Mouse (Mus musculus) retina, postnatal 7 days (tissue): ENCODE measurements around the gene Nfatc2ip.

Source experiments
- DNase-seq: peaks from one replicate; pipeline ENCODE4 v3.0.0-alpha.2; 2012; ENCODE audit warnings: low read depth, low spot score

Gene Nfatc2ip

DNA sequence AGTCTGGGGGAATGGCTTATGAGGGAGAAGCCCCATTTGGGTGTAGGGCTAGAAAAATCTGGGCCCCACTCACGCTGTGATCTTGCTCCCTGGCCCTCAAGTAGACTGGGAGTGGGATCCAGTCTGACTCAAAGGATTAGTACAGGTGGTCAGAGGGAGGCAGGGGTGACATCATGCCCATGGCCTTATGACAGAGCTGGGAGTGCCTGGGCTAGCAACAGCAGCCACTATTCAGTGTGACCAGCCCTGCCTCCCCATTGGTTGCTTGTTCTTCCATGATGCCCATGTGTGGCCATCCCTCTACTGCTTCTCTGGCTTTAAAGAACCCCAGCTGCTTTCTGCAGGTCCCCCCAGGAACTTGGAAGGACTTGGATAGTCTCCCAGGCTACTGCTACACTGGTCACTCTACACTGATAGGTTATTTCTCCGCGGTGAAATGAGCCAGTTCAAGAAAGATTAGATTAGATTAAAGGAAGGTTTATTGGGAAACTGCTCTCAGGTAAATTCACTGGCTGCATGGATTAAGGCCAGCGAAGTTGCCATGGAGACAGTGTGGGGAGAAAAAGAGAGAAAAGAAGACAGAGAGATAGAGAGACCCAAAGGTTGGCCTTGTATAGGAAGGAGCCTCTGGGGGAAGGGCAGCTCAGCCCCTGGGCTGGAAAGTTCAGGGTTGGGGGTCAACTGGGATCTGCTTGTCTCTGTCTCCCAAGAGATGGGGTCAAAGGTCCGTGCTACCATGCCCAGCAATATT lies 40.5 kb downstream of the Nfatc2ip start:
- DNase-seq, result no peak

DNA sequence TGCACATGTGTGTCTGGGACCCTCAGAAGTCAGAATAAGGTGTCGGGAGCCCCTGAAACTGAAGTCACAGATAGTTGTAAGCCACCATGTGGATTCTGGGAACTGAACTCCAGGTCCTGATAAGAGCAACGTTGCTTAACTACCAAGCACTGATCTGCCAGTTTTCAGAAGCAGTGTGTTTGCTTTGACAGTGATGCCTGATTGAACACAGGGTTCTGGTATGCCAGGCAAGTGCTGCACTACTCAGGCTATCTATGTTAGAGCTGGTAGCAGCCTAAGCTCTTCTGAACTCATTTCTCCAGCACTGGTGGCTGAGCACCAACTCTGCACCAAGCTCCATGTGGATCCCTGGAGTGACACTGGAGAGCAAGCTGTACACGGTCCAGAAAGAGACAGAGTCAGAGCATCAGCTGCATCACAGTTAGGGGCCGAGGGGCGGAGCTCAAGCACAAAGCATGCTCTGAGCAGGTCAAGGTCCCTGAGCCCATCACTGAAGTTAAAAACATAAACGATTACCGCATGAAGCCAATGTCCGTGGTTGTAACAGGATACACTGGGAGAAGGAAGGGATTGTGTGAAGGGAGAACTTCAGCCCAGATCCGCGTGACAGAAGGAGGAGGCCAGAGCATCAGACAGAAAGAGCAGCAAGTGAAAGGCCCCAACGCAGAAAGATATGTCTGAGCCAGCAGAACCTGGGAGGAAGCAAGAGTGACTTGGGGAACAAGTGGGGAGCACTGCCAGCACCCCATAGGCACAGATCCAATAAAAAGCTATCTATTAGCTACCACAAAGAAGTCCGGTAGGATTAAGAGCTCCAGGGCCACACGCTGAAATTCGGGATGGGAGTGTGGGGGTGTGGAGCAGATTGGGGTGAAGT lies 41.6 kb downstream of the Nfatc2ip start:
- DNase-seq, result no peak

DNA sequence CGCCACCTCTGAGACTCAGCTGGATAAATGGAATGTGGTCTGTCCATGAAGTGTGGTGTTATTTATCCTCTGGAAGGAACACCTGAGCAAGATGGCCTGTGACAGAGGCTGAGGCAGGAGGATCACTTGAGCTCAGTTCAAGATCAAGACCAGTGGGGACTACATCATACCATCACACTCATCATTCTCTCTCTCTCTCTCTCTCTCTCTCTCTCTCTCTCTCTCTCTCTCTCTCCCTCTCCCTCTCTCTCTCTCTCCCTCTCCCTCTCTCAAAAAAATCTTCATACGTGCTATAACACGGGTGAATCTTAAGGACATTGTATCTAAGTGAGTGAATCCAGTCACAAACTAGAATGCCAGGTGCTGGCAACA lies 42.6 kb downstream of the Nfatc2ip start:
- DNase-seq, result no peak

DNA sequence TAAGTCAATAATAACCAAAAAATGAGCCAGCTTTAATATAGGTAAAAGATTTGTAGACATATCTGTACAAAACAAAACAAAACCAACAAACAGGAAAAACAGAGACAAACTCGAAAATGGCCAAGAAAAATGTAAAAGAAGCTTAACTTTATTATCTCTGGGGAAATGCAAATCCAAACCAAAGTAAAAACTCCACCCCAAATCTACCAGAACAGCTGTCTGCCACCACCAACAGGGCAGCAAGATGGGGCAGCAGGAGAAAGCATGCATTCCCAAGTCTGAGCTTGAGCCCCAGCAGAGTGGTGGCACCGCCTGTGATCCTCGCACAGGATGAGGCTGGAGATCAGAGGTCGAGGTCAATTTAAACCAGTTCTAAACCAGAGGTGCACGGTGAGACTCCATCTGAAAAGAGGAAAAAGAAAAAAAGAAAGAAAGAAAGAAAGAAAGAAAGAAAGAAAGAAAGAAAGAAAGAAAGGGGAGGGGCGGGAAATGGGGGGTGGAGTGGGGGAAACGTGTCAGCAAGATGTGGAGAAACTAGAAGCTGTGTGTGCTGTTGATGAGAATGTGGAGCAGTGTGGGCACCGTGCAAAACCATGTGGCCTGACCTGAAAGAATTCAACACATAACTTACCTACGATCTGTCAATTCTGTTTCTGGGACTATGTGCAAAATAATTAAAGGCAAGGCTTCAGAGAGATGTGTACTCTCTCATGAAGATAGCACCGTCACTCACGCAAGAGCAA lies 43.1 kb downstream of the Nfatc2ip start:
- DNase-seq, result no peak

DNA sequence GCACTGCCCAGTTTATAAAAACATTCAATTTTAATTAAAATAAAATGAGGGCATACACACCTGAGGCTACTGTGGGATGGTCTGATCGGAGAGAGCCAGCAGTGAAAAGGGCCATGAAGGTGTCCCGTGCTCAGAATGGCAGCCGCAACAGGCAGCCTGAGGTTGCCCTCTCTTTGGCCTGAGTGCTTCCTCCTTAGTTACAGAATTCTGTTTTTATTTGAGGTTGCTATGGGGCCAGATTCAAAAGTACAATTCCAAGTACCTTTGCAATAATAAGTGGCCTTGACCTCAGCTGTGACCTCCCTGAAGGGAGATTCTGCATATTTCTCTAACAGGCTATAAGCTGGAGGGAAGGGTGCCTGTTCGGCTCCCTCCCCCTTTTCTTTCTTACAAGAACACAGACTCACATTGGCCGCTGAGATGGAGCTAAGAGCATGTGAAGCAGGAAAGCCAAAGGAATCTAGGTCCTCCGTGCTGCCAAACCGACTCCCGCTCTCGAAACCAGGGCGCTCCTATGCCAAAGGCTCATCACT lies 45.1 kb downstream of the Nfatc2ip start:
- no peak for DNase-seq

DNA sequence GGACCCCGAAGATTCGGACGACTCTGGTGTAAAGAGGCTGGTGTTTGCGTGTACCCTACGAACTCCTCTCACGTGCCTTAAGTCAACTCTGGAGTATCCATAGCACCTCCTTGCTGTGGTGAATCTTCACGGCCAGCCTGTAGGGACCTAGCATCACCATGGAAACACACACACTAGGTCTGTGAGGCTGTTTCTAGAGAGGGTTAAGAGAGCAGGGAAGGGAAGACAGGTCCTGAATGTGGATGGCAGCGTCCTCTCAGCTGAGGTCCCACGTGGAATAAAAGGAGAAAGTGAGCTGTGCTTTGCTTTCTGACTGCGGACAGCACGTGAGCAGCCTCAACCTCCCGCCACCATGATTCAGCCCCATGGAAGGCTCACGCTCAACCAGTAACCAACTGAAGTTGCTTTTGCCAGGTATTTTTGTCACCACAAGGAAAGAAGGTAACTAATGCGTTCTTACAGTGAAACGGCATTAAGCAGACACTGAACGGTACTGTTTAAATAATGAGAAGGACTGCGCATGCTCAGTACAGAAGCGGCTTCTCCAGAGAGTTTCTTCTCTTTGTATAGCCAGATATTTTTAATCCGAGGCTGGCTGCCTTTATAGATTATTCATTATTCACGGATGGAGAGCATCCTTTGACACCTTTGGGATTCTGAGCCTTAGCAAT lies 45.7 kb downstream of the Nfatc2ip start:
- no peak for DNase-seq

DNA sequence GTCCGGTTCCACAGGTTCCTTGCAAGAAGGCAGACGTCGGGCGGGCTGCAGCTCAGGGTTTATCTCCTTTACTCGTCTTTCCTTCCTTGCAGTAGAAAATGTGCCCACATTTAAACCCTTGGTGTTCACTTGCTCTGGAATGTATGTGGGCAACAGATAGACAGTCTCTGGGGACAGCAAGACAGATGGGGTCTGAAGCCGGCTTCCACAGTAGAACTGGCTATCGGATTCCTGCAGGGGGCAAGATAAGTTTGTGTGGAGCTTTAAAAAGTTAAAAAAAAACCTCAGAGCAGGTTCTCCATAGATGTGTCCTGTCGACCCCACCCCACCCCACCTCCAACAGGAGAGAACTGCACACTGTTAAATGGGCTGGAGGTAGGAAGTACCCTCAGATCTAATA lies 48.2 kb downstream of the Nfatc2ip start:
- no peak for DNase-seq

DNA sequence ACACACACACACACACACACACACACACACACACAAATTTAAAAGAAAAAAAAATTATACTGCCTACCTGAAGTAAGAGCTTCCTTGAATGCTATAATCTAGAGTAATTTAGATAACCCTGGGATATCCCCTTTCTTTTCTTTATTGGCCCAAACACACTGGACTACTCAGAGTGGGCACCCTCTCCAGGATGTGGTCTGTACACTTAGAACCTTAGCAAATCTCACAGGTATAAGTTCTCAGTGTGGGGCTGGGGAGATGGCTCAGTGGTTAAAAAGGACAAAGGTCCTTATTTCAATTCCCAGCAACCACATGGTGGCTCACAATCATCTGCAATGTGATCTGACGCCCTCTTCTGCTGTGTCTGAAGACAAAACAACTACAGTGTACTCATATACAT lies 49.4 kb downstream of the Nfatc2ip start:
- DNase-seq, result no peak

DNA sequence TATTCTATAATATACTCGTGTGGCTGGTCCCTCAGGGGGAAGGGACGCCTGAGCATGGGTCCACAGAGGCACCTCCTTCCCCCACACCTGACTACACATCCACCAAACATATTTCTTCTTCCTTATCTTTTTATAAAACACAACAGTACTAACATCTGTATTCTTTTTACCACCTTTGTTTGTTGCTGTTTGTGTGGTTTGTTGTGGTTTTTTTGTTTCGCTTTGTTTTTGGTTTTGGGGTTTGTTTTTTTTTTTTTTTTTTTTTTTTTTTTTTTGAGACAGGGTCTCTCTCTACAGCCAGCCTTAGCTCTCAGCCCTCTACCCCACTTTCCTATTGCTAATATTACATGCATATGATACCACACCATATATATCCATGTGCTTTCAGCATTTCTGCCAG lies 50.6 kb downstream of the Nfatc2ip start:
- DNase-seq, result no peak

DNA sequence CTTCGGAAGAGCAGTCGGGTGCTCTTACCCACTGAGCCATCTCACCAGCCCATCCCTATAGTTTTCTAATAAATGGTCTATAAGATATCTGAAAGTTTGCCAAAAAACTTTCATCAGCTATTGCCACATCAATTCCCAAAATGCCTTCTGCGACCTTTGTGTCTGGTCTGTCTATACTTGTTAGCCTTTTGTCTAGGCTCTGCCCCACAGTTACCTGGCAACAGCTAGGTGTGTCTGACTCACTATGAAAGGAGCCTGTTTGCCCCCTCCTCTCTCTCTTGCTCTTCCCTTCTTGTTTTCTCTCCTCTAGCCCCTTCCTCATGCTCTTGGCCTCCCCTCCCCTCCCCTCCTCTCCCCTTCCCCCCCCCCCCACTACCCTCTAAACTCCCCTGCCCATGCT lies 51.0 kb downstream of the Nfatc2ip start:
- DNase-seq, result no peak

DNA sequence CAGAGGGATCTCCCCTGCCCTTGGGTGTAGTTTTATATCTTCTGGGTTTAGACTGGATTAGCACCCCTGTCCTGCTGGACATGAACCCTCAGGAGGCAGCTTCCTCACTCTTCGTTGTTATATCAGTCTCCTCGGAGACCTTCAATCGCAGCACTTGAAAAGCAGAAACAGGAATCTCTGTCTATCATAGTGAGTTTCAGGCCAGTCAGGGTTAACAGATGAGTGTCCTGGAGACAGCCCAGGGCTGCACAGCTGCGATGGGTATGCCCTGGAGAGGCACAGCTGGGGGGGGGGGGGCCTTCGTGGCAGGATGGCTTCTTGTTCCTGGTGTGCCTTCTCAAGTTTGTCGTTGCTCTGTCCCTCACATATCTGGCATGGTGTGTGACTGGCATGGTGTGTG lies 55.6 kb downstream of the Nfatc2ip start:
- no peak for DNase-seq

DNA sequence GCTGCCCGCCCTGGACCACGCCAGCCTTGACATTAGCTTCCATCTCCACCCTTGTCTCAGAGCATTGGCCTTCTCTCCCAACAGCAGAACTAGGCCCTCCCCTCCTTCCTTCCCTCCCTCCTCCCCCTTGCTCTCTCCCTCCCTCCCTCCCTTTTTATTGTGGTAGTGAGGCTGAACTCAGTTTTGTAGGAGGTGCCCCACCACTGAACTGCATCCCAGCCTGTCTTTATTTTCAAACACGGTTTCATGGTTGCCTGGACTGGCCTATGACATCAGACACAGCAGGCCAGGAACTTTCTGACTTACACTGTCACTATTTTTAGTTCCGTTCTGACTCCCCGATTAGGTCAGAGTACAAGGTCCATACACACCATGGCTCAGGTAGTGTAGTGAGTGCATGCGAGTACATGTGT lies 56.3 kb downstream of the Nfatc2ip start:
- no peak for DNase-seq

DNA sequence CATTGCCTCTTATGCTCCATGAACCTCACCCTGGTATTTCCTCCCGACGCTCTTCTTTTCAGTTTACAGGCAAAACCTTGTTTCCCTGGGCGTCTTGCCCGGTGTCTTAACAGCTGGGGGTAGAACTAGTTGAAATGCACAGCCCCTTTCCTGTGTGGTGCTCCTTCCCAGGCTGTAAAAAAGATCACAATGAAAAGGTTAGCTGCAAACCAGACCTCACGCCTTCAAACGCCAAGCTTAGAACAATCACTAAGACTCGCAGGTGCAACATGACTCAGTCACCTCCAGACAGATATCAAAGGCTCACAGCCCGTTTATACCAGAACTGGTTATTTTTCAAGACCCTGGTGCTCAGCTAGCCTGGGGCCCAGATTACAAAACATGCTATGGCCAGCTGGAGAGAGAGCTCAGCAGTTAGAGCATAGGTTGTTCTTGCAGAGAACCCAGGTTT lies 57.0 kb downstream of the Nfatc2ip start:
- no peak for DNase-seq

DNA sequence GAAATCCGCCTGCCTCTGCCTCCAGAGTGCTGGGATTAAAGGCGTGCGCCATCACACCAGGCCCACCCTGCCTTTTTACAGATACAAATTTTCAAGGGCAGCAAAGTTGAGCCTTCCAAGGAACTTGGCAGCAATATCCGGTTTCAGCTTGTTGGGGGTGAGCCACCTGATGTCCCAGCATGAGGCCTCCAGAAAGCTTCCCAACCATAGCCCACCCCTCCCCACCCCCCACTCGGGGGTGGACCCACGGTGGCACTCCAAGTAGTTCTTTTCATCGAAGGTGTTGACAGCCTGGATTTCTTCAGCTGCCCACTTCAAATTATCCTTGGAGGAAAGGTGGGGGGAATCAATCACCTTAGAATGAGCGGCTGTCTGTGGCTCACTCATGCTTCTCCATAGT lies 57.6 kb downstream of the Nfatc2ip start:
- DNase-seq, result no peak

DNA sequence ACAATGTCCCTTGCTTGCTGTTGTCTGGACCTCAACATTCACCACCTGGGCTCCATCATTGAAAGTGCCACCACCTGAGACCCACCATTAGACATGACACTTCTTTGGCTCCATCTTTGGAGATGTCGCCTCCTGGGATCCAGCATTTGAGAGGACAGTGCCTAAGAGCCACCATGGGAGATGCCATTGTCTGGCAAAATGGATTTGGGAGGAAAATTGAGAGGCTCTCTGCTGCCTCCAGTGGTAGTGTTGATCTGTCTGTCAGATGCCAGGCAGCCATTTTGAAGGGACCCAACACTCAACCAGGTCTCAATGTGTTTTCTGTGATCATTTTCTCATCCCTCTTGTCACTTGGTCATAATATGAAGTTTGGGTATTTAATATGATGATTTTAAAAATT lies 61.0 kb downstream of the Nfatc2ip start:
- DNase-seq, result no peak
